Mouse (Mus musculus) G1E (cell line): ENCODE measurements around the gene Pip5k1c.

ENCODE experiments used
- CTCF ChIP-seq: IDR thresholded peaks from 2 replicates; pipeline ENCODE4 v1.5.1; 2012; ENCODE audit warnings: low read depth, low read length, inconsistent platforms, mixed read lengths
- GATA1 ChIP-seq: IDR thresholded peaks from 2 replicates; pipeline ENCODE4 v1.6.1; 2012; ENCODE audit warnings: borderline replicate concordance, low read length, inconsistent platforms, mixed read lengths

DNA sequence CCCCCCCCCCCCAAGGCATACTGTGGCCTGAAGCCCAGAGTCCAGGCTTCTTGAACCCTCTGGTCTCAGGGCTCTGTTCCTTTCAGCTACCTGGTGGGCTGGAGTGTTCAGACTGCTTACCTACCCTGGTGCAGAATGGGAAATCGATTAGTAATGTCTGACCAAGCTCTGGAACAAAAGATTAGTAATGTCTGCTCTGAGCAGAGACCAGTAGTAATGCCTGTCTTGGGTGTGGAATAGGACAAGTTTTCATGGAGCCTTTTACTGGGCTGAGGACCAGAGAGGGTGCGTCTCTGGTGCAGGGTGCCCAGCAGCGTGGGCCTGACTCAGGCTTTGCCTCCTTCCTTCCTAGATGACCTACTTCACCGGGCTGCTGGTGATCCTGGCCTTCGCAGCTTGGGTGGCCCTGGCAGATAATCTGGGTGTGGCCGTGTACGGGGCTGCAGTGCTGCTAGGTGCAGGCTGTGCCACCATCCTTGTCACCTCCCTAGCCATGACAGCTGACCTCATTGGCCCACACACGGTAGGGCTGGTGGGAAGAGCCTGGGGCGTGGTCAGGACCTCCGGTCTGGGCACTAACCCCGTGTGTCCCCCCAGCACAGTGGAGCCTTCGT lies 69.7 kb downstream of the Pip5k1c start:
- TF ChIP-seq GATA1, result no peak
- no peak for TF ChIP-seq CTCF
